Mouse (Mus musculus) kidney, adult 18-20 months (tissue): Measurements from ENCODE around the gene Mettl21a.
"Not testable (repeated sequence)": the region's sequence is repeated elsewhere in the genome, so short reads cannot be mapped to it uniquely, and the experiment has no call there.

Source experiments
- DNase-seq: peaks from one replicate; pipeline ENCODE4 v3.0.0; 2021

The Mettl21a gene

GRCm38 (mm10) chr1:64616881-64617714 lies at the start of gene Mettl21a:
Gene Mettl21a, minus strand, starts transcription at chr1:64617242.
- DNase-seq = peak; percentile 90

DNA sequence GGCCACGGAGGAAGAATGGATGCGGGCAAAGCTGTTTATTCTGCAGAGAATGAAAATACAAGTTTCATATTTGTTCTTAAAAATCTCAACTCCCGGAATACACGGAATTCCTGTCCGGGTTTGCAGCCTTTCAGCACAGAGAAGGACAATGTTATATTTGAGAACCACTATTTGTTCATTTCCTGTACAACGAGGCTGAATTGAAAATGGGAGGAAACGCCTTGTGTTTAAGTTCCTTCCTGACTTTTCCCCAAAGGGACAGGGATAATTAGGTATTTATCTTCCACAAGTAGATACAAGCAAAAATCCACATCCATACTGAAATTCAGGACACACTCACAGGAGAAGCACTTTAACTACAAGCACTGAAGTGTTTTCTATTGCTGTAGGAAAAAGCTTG lies 41.8 kb upstream of the Mettl21a start:
- DNase-seq = peak; percentile 2

GRCm38 (mm10) chr1:64656423-64657129 lies 39.5 kb upstream of the Mettl21a start:
- DNase-seq = no peak

- no peak for DNase-seq
These were observed 38.4 kb upstream of the Mettl21a start for GRCm38 (mm10) chr1:64655415-64655814.

GRCm38 (mm10) chr1:64653701-64654100 lies 36.7 kb upstream of the Mettl21a start:
- no peak for DNase-seq

DNA sequence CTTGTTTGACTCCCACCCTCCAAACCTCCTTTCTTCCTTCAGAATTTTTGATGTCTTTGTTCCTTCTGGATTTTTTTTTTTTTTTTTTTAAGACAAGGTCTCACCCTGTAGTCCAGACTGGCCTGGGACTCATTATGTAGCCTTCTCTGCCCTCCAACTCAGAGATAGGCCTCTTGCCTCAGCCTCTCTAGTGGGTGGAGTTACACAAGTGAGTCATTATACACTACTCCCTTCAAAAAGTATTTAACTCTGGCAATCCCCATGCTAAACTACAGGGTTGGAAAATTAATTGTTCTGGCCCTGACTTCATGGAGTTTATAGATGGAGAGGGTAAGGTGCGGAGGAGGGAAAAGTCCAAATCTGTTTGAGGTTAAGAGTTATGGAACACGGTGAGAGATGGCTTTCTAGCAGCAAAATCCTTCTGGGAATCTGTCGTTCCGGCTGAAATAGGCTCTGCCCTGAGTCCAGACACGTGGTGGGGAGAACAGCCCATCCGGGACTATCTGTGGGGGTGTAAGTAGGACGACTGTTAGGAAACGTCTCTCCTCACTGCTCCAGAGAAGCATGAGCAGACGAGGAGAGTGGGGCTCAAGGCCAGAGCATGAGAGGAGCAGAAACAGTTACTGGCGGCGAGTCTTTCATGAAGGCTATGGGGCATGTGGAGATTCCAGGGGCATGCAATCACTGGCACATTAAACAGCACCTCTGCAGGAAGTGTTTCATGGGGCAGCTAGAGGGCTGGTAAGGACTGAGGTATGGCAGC lies 32.5 kb upstream of the Mettl21a start:
- no peak for DNase-seq

DNA sequence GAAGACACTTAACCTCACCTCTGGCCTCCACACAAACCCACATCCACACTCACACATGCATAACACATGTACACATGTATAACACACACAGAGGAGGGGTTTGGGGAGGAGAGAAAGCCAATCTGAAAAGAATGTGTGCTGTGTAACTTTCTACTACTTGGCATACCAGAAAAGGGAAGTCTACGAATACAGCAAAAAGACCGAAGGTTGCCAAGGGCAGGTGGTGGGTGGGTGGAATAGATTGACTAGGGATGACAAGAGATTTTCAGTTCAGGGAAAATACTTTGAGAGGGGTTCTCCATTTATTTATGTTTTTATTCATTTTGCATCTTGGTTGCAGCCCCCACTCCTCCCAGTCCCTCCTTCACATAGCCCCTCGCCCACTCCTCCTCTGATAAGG lies 27.5 kb upstream of the Mettl21a start:
- DNase-seq = no peak

GRCm38 (mm10) chr1:64642541-64642940 lies 25.5 kb upstream of the Mettl21a start:
- not testable (repeated sequence) for DNase-seq

- no peak for DNase-seq
These were observed 24.0 kb upstream of the Mettl21a start for GRCm38 (mm10) chr1:64641069-64641468.

DNA sequence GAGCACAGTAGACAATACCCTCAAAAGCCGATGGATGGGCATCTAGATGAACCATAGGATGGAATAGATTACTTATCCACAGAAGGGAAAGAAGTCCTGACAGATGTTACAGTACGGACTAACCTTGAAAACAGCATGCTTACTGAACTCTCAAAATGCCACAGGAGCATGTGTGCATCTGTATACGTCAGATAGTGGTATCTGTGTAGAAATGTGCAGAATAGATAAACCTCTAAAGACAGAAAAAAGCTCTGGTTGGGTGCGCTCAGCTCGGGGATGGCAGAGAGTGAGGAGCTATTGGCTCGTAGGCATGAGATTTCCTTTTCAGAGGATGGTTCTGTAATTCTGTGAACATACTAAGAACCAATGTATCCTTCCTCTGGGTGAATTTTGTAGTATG lies 22.2 kb upstream of the Mettl21a start:
- DNase-seq = no peak

GRCm38 (mm10) chr1:64635624-64636023 lies 18.6 kb upstream of the Mettl21a start:
- DNase-seq = no peak

DNA sequence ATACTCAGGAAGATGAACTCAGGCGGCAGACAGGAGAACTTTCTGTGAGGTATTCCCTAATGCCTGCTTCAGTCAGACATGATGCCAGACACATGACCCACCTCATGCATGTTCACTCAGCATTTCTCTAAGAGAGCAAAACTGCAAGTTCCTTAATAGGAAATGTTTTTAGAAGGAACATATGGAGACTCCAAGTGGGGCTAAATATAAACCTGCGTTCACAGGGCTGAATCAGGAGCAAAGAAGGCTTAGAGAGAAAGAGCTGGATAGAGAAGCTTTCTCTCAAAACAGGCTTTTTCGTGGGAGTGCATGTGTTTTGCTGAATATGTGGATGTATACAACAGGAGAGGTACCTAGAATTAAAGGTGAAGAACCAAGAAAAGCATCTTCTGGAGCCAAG lies 16.2 kb upstream of the Mettl21a start:
- no peak for DNase-seq

GRCm38 (mm10) chr1:64631526-64631925 lies 14.5 kb upstream of the Mettl21a start:
- no peak for DNase-seq

DNA sequence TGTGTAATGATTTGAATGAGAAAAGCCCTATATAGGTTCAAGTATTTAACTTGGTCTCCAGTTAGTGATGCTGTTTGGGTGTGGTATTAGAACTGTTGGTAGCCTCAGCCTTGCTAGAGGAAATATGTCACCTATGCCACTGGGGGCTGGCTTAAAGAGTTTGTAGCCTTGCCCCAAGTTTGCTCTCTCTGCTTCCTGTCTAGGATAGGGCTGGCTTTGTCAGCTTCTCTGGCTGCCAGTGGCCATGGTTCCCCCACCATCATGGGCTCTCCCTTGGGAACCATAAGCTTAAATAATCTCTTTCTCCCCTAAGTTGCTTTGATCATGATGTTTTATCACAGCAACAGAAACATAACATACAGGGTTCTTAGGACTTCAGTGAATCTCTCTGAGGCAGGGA lies 8.2 kb upstream of the Mettl21a start:
- no peak for DNase-seq

DNA sequence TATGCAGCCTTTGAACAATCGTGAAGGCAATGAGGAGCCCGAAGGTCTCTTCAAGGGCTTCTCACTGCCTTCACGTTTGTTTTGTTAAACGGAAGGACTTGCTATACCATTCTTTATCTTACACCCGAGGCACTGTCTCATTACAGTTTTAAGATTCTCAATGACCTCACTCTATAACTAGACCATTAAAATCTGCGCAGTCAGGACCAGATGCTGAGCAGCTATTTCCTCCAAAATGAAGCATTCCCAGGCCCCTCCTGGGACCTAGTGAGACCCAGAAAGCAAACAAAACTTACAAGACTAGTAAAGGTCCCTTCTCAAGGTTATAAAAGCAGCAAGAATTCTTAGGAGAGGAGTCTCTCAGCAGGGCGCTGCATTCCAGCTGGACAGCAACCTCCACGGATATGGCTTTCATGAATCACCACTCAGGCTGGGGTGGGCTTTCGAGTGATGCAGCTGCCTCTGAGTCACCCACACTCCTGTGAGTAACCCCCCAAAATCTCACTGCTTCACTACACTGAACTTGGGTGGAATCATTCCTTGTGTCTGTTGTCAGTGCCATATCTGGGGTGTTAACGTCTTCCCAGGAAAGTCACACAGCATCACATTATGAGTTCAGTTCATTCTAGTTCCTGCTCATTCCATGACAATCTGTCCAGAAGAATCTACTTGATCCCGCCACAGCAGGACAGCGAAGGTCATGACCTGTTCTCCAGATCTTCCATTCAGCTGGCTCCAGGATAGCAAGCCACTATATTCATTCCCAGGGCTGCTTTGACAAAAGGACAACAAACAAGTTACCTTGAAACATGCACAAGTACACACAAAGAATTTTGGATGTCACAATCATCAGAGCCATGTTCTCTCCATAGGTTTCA lies 6.8 kb upstream of the Mettl21a start:
- no peak for DNase-seq

DNA sequence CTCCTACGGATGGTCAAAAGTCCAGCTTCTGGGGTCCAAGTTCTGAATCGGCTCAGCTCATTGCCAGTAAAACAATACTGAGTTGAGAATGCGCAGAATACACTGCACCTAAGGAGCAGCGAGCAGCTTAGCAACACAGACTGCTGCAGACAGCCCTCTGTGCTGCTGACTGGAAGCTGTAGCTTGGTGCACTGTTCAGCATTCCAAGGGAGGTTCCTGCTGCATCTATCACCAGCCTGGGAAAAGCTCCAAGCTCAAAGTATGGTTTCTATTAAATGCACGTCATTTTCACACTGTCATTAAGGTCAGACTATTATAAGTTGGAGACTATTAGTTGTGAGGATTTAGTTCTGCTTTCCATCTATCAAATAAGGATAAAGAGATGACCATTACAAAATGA lies 4.1 kb upstream of the Mettl21a start:
- DNase-seq = peak; percentile 11

- no peak for DNase-seq
These were observed 1.2 kb upstream of the Mettl21a start for GRCm38 (mm10) chr1:64618226-64618625.

- peak; percentile 89 for DNase-seq
These were observed 608 bp upstream of the Mettl21a start for GRCm38 (mm10) chr1:64617715-64617984.

DNA sequence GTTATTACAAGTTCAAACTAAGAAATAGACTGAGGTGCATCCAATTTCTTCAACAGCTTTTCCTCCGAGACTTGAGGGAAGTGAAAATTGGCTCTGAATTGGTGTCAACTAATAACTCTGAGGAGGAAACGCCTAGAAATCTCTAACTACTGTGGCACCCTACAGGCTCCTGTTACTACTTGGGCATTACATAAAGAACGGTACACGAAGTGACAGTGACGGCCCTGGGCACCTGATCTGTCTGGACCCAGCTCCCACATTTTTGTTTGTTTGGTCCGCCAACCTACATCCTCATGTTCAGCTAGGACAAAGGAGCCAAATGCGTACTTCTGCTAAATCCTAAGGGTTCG lies 536 bp downstream of the Mettl21a start:
- DNase-seq = no peak

DNA sequence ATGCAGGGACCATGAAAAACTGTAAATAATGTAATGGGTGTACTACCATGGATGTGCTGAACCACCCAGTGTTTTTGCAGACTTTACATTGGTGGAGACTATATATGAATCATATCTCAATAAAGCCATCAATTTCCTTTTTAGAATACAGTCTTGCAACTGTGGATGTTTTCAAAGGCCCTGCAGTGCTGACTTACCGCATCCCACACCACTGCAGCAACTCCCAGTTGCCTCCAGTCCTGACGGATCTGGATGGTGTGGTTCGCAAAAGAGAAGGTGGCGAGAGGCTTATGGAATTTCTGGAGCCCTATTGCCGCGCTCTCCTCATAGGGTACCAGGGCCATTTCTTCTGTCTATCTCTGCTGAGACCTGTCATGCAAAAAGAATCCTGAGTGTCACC lies 966 bp downstream of the Mettl21a start:
- DNase-seq = no peak

DNA sequence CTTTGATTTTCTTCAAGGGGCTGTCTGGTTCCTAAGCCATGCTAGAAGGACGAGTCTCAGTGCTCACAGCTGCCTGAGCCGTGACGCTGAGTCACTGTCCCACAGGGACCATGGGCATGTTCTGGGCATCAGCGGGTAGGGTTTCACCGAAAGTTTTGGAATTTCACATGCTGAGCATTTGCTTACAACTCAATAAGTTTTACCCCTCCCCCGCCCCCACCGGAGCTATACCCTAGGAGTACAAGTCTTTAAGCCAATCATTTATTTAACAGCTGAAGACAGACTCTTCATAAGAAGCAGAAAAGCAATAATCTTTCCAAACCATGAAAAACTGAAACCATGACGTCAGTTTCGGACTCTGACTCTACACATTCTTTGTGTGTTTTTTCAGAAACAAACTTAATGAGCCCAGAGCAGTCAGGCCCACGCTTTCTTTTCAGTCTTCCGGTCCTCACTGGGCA lies 1.5 kb downstream of the Mettl21a start:
- no peak for DNase-seq

GRCm38 (mm10) chr1:64614801-64615345 lies 2.2 kb downstream of the Mettl21a start:
- DNase-seq = no peak

DNA sequence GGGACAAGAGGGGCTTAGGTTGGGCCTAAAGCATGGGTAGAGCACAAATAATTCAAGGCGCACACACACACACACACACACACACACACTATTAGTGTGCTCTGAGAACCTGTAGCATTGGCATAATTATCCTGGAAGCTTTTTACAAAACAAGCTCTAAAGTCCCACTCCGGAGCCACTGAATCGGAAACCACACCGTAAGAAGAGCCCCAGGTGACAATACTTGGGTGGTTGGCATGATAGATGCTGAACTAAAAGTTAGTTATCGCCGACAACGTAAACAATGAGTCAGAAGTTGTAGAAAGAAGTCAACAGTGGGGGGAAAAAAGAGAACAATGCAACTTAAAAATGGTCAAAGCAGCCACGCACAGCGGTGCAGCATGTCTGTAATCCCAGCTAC lies 2.7 kb downstream of the Mettl21a start:
- no peak for DNase-seq
